Mouse (Mus musculus) kidney, postnatal 0 days (tissue): ENCODE measurements around the gene Twnk. TPM values are rescaled to one million over a fixed set of nuclear protein-coding genes. Genes with fewer than 3 reads are reported as not detected.
A peak's percentile ranks its signal among the peaks of the same experiment; 100 is the strongest.

Source experiments
- ATAC-seq: fragments of 200-750 bp; cut with Nextera tagmentation; replicated peaks from 2 replicates; pipeline ENCODE4 v1.8.0; 2017; ENCODE audit warnings: low read depth, moderate number of reproducible peaks, moderate TSS enrichment, moderate library complexity; ENCODE audit not compliant: low FRiP score
- DNase-seq: peaks from one replicate; pipeline ENCODE4 v3.0.0-alpha.2; 2016; ENCODE audit warnings: low spot score
- H3K27ac ChIP-seq: fragments of 300-500 bp; sonication (generic); 2 replicates; pipeline ENCODE4 v1.5.1; 2014; ENCODE audit warnings: mild to moderate bottlenecking
- H3K27me3 ChIP-seq: fragments of 300-500 bp; sonication (generic); 2 replicates; pipeline ENCODE4 v1.6.1; 2014; ENCODE audit warnings: low read length, mixed read lengths; ENCODE audit not compliant: insufficient read depth
- H3K36me3 ChIP-seq: fragments of 300-500 bp; sonication (generic); 2 replicates; pipeline ENCODE4 v1.6.1; 2014; ENCODE audit warnings: low read length, mixed read lengths; ENCODE audit not compliant: insufficient read depth
- H3K4me1 ChIP-seq: fragments of 300-500 bp; sonication (generic); replicated peaks from 2 replicates; pipeline ENCODE4 v1.6.1; 2014; ENCODE audit warnings: antibody characterized with exemption, low read length, mixed read lengths; ENCODE audit not compliant: insufficient read depth
- H3K4me2 ChIP-seq: fragments of 300-500 bp; sonication (generic); 2 replicates; pipeline ENCODE4 v1.6.1; 2014; ENCODE audit warnings: mild to moderate bottlenecking, low read length, moderate library complexity, mixed read lengths
- H3K4me3 ChIP-seq: fragments of 300-500 bp; sonication (generic); replicated peaks from 2 replicates; pipeline ENCODE4 v1.5.1; 2014; ENCODE audit warnings: low read depth, low read length
- H3K9ac ChIP-seq: fragments of 300-500 bp; sonication (generic); 2 replicates; pipeline ENCODE4 v1.6.1; 2014; ENCODE audit warnings: low read depth, low read length
- H3K9me3 ChIP-seq: fragments of 300-500 bp; sonication (generic); replicated peaks from 2 replicates; pipeline ENCODE4 v1.6.1; 2016; ENCODE audit warnings: low read length, inconsistent platforms, mixed read lengths
- CTCF ChIP-seq: IDR thresholded peaks from 2 replicates; pipeline ENCODE4 v1.5.1; 2016; ENCODE audit warnings: antibody characterized with exemption, low read depth, mild to moderate bottlenecking, moderate library complexity
- WGBS: fragments of 180-500 bp; shearing (Covaris S2); extraction: QIAGEN DNeasy Blood & Tissue Kit; methylation state at CpG from one replicate; pipeline ENCODE4 v1.1.7; 2014; 5-methylcytosine and 5-hydroxymethylcytosine counted together
- polyA plus RNA-seq: library from polyadenylated mRNA; unstranded; fragments of >200 nt; fragmentation: Nextera tagmentation; extraction: Ambion mirVana; gene quantifications from 2 replicates; pipeline ENCODE4 v1.2.1, GENCODE M21; 2015

Gene Twnk
- polyA plus RNA-seq, 1 experiment from 2014 or later = 15.7 TPM

DNA sequence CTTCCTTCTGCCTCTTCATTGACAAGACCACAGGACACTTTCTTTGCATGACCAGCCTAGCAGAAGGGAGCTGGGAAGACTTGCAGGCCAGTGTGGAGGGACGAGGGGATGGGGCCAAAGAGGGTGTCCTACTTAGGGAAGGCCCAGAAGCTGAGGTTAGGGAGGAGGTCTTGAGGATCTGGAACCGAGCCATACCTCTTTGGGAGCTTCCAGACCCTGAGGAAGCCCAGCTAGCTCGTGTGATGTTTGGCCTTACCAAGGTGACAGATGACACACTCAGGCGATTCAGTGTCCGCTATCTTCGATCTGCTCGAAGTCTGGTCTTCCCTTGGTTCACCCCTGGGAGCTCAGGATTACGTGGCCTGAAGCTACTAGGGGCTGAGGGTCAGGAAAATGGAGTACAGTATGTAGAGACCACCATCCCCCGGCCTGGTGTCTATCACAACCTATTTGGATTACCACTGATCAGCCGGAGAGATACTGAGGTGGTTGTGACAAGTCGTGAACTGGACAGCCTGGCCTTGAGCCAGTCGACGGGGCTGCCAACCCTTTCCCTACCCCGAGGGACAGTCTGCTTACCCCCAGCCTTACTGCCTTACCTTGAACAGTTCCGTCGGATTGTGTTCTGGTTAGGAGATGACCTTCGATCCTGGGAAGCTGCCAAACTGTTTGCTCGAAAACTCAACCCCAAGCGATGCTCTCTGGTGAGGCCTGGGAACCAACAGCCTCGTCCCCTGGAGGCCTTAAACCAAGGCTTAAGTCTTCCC is 2.1 kb downstream of the Twnk start:
- Histone ChIP-seq H3K9ac (peak overlapping the region; percentile 85), H3K4me3 (peak overlapping the region; percentile 89), H3K27me3 (no peaks in the 10 kb centered on the region), H3K4me1 (peaks cover 9% of the 10 kb centered on the region), H3K27ac (peak overlapping the region; percentile 81; the same call in 1 of the 2 replicates), H3K9me3 (no peaks in the 10 kb centered on the region), H3K36me3 (0 out of 2 replicates have a peak, but pooled peaks cover 19% of the 10 kb centered on the region), H3K4me2 (peak overlapping the region; percentile 68)
- DNase-seq (no peak), ATAC-seq (no peak)
- TF ChIP-seq CTCF = no peak
- WGBS = 81% methylated on average over 20 of the region's 20 CpGs

DNA sequence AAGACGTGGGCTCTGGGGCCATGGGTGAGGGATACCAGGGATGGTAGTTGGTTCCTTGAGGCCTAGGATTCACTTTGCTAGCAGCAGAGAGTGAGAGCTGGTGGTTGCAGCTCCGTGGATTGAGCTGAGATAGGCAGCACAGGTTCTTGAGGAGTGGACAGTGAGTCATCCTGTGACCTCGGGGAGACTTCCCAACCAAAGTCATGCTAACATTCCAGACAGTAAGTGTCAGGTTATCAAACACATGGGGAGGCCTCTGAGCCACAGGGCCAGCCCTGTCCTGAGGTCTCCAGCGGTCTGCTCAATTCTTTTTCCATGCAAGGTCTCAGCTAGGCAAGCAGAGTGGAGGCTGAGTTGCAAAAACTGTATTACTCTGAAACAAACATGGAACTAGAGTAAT is 5.2 kb downstream of the Twnk start:
- H3K27ac ChIP-seq = no peak overlapping the region
- no peak for ATAC-seq
- H3K4me3 ChIP-seq = no peak overlapping the region
- no peak overlapping the region for H3K9ac ChIP-seq
- H3K9me3 ChIP-seq = no peaks in the 10 kb centered on the region
- no peak overlapping the region for H3K4me2 ChIP-seq
- DNase-seq = no peak
- peaks cover 30% of the 10 kb centered on the region for H3K4me1 ChIP-seq
- TF ChIP-seq CTCF = no peak
- H3K27me3 ChIP-seq = no peaks in the 10 kb centered on the region
- 0 out of 2 replicates have a peak, but pooled peaks cover 11% of the 10 kb centered on the region for H3K36me3 ChIP-seq
- WGBS = 91% methylated on average over 4 of the region's 4 CpGs

DNA sequence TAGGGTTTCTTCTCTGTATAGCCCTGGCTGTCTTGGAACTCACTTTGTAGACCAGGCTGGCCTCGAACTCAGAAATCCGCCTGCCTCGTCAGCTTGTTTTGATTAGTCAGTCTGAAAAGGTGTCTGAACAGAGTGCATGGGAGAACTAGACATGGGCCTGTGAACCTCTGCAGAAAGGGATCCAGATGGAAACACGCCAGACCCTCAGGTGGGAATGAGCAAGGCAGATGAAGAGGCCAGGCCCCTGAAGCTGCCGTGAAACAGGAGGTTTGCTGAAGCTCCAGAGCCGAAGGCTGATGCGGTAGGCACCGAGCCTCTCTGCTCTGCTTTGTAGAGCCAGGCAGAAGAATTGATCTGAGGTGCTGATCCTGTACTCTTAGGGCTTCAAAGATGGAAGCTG is 6.8 kb downstream of the Twnk start:
- no peaks in the 10 kb centered on the region for H3K27me3 ChIP-seq
- no peak overlapping the region for H3K4me3 ChIP-seq
- H3K9me3 ChIP-seq = no peaks in the 10 kb centered on the region
- no peak overlapping the region for H3K9ac ChIP-seq
- DNase-seq (no peak), ATAC-seq (no peak)
- TF ChIP-seq CTCF = no peak
- H3K27ac ChIP-seq = no peak overlapping the region
- 0 out of 2 replicates have a peak, but pooled peaks cover 11% of the 10 kb centered on the region for H3K36me3 ChIP-seq
- H3K4me1 ChIP-seq = peaks cover 30% of the 10 kb centered on the region
- WGBS = 83% methylated on average over 8 of the region's 8 CpGs
- H3K4me2 ChIP-seq = no peak overlapping the region

DNA sequence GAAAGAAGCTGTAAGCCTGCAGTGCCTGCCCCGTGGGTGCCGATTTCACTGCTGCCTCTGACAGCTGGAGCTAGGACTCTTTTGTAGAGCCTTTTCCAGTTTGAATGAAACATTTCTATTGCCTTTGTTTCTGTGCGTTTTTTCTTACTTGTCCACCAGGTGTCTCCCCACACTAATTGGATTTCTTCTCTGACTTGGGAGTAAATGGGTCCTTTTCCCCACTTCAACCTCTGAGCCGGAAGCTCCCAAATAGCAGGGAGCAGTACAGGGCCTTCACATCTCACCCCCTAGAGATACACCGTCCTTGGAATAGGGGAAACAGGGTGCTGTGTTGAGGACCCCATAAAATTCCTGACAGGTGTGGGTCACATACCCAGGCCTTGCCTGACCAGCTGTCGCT is 7.2 kb downstream of the Twnk start:
- TF ChIP-seq CTCF = peak; percentile 77
- Histone ChIP-seq H3K4me2 (no peak overlapping the region), H3K36me3 (0 out of 2 replicates have a peak, but pooled peaks cover 11% of the 10 kb centered on the region), H3K4me1 (peaks cover 26% of the 10 kb centered on the region; the same call in 1 of the 2 replicates), H3K4me3 (no peak overlapping the region), H3K27me3 (no peaks in the 10 kb centered on the region), H3K27ac (no peak overlapping the region), H3K9me3 (no peaks in the 10 kb centered on the region), H3K9ac (no peak overlapping the region)
- DNase-seq = peak; percentile 85
- WGBS = 32% methylated on average over 6 of the region's 6 CpGs
- no peak for ATAC-seq

DNA sequence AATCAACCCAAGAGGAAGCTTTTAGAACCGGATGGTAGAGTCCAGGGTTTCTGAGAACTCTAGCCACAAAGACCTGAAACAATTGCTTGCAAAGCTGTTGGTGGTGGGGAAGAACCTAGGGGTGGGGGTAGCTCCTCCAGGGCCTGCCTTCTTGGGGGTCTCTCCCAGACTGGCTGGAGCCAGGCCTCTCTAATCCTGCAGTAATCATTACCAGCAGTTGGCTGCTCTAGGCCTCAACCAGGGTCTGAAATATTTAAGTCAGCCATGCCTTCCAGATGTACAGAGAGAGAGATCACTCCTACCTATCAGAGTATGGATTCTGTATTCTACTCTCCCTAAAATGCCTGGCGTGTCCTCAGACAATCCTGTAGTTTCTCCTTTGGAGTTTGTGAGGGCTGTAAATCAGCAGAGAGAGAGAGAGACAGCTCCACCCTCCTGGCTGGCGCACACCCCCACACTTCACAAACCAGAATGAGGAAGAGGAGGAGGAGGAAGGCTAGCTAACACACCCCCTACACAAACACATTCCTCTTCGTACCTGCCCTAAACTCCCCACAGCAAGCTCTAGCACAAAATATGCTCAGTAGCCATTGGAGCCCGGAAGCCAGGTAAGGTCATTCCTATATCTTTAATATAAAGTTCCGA is 8.2 kb downstream of the Twnk start:
- ATAC-seq (no peak), DNase-seq (no peak)
- no peak overlapping the region for H3K9ac ChIP-seq
- 0 out of 2 replicates have a peak, but pooled peaks cover 11% of the 10 kb centered on the region for H3K36me3 ChIP-seq
- no peaks in the 10 kb centered on the region for H3K9me3 ChIP-seq
- H3K27ac ChIP-seq = peak overlapping the region; percentile 99
- TF ChIP-seq CTCF = no peak
- H3K4me3 ChIP-seq = no peak overlapping the region
- no peaks in the 10 kb centered on the region for H3K27me3 ChIP-seq
- H3K4me2 ChIP-seq = peak overlapping the region; percentile 97; the same call in 1 of the 2 replicates
- 47% methylated on average over 6 of the region's 6 CpGs for WGBS
- peaks cover 28% of the 10 kb centered on the region for H3K4me1 ChIP-seq

DNA sequence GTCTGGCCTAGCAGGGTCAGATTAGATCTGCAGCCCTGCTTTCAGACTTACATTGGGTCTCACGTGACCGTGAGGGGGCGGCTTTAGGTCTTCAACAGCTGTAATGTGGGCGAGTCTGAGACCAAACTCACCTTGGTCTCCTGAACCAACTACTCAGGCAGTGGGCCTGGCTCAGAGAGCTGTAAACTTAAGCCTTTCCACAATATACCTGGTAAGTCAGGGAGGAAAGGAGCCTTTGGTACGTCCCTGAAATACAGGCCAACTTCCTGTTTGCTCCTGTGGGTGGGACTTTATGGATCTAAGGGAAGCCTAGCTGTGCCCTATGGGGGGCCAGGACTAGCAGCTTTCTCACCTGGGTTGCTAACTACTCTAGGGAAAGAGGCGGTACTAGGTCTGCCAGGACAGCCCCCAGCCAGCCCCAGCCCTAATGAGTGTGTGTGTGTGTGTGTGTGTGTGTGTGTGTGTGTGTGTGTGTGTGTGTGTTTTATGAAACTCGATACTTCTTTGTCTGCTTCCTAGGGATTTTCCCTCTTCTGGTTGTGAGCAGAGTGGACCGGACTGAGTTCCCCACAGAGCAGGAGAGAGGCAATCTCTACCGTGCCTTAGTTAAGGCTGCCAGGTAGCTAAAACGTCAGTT is 9.0 kb downstream of the Twnk start, which contains the start of gene Lzts2:
Lzts2 (plus strand) TSS at position 80 of the 637 bp plus-strand sequence.
- peak within 1 kb of the TSS; percentile 99 for H3K27ac ChIP-seq
- TF ChIP-seq CTCF = 0 out of 2 replicates have a peak, but pooled peaks have one; percentile 2
- peak within 1 kb of the TSS; percentile 97 for H3K4me2 ChIP-seq
- no peaks in the 10 kb centered on the region for H3K27me3 ChIP-seq
- no peaks in the 10 kb centered on the region for H3K9me3 ChIP-seq
- peak within 1 kb of the TSS; percentile 76 for H3K9ac ChIP-seq
- 6% methylated on average over 10 of the region's 10 CpGs for WGBS
- DNase-seq = peak; percentile 63
- H3K36me3 ChIP-seq = 0 out of 2 replicates have a peak, but pooled peaks cover 11% of the 10 kb centered on the region
- peaks cover 36% of the 10 kb centered on the region for H3K4me1 ChIP-seq
- peak within 1 kb of the TSS; percentile 73 for H3K4me3 ChIP-seq
- ATAC-seq = peak; percentile 17
